15 mouse cellular contexts compared by ENCODE assay signal in the genomic region with DNA sequence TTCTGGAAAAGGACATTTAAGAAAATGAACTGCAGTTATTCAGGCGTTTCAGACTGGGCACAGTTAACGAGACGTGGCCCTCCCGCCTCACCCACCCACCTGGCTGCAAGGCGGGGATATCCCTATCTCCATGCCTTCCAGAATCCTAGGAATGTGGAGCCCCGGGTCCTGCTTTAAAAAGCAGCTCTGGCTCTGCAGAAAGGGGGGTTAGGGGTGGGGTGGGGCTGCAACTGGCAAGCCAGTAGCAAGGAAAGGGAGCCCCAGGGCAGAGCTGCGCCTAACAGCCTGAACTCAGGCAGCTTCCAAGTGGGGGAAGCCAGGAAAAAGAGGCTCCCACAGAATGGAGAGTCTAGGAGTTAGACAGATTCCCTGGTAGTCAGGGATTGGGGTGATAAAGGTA. TPM values are rescaled to one million over a fixed set of nuclear protein-coding genes. Genes with fewer than 3 reads are reported as not detected.
A peak's percentile ranks its signal among the peaks of the same experiment; 100 is the strongest.
DNase-seq lines count a peak whose midpoint lies in the region; ATAC-seq and TF ChIP-seq lines count a peak whose summit lies in the region.
"Had no signal": no experiment of that assay in that cellular context is flagged by ENCODE, and none has a peak within 500 bp of the region (broad histone marks: within the 10 kb centered on the region; RNA-seq: fewer than 3 reads in every experiment).

No protein-coding gene starts in this region.

- DNase-seq in lung, embryonic 14.5 days: peak; percentile 50
- no peak for DNase-seq in lung, postnatal 36 days
- no peak for DNase-seq in left cerebral cortex, adult 9 months (ENCODE audit: low spot score in 2 of 2)
- DNase-seq in layer of hippocampus, postnatal 14 days (ENCODE audit: low spot score in 2 of 2): no peak
- DNase-seq: cerebellum, adult 11 months; gastrocnemius, adult 2 months; lung, postnatal 14 days; right cerebral cortex, postnatal 4 days had no signal

- H3K27me3 ChIP-seq in heart, embryonic 12.5 days (replicated peaks): no peaks in the 10 kb centered on the region
- H3K27me3 ChIP-seq in heart, embryonic 11.5 days (ENCODE audit: control insufficient read depth, insufficient read depth, low read length): no peaks in the 10 kb centered on the region
- H3K27me3 ChIP-seq in lung, embryonic 14.5 days (ENCODE audit: insufficient read depth, low read length): no peaks in the 10 kb centered on the region
- H3K27me3 ChIP-seq in embryonic facial prominence, embryonic 12.5 days: no peaks in the 10 kb centered on the region
- no peaks in the 10 kb centered on the region for H3K27me3 ChIP-seq in limb, embryonic 15.5 days
- H3K27me3 ChIP-seq: midbrain, embryonic 12.5 days had no signal

- no peak for ATAC-seq in heart, embryonic 12.5 days (ENCODE audit: insufficient number of reproducible peaks, low FRiP score)
- ATAC-seq in heart, embryonic 11.5 days (replicated peaks; ENCODE audit: insufficient number of reproducible peaks, low FRiP score, low TSS enrichment): no peak
- 0 out of 2 replicates have a peak, but pooled peaks have one; percentile 7 for ATAC-seq in lung, embryonic 14.5 days (ENCODE audit: insufficient read depth)
- ATAC-seq in embryonic facial prominence, embryonic 12.5 days (ENCODE audit: insufficient number of reproducible peaks, insufficient read depth, low FRiP score, low TSS enrichment): no peak
- ATAC-seq in limb, embryonic 15.5 days (ENCODE audit: insufficient number of reproducible peaks, low FRiP score, low TSS enrichment, low read depth): no peak

- H3K9me3 ChIP-seq in heart, embryonic 12.5 days (replicated peaks): no peaks in the 10 kb centered on the region
- no peaks in the 10 kb centered on the region for H3K9me3 ChIP-seq in heart, embryonic 11.5 days (replicated peaks; ENCODE audit: control insufficient read depth, low read length)
- H3K9me3 ChIP-seq in lung, embryonic 14.5 days (ENCODE audit: low read depth, low read length): no peaks in the 10 kb centered on the region
- no peaks in the 10 kb centered on the region for H3K9me3 ChIP-seq in embryonic facial prominence, embryonic 12.5 days
- no peaks in the 10 kb centered on the region for H3K9me3 ChIP-seq in limb, embryonic 15.5 days
- H3K9me3 ChIP-seq: midbrain, embryonic 12.5 days had no signal

- H3K9ac ChIP-seq in heart, embryonic 12.5 days: peak overlapping the region; percentile 46; the same call in 1 of the 2 replicates
- H3K9ac ChIP-seq in heart, embryonic 11.5 days (ENCODE audit: low read depth, low read length): no peak overlapping the region
- no peak overlapping the region for H3K9ac ChIP-seq in lung, embryonic 14.5 days
- no peak overlapping the region for H3K9ac ChIP-seq in embryonic facial prominence, embryonic 12.5 days
- no peak overlapping the region for H3K9ac ChIP-seq in limb, embryonic 15.5 days
- H3K9ac ChIP-seq: hindbrain, embryonic 14.5 days; midbrain, embryonic 12.5 days had no signal

- no peak for TF ChIP-seq CTCF in lung, embryonic 14.5 days (IDR thresholded peaks at IDR 0.05; ENCODE audit: low read depth)

- peaks cover 7% of the 10 kb centered on the region; the same call in 1 of the 2 replicates for H3K36me3 ChIP-seq in heart, embryonic 12.5 days
- H3K36me3 ChIP-seq in heart, embryonic 11.5 days (ENCODE audit: control insufficient read depth, insufficient read depth, low read length): no peaks in the 10 kb centered on the region; the same call in none of the 2 replicates
- H3K36me3 ChIP-seq in lung, embryonic 14.5 days (ENCODE audit: insufficient read depth): peaks cover 7% of the 10 kb centered on the region; the same call in 1 of the 2 replicates
- H3K36me3 ChIP-seq in embryonic facial prominence, embryonic 12.5 days: peaks cover 8% of the 10 kb centered on the region; the same call in 1 of the 2 replicates
- H3K36me3 ChIP-seq in limb, embryonic 15.5 days: peaks cover 7% of the 10 kb centered on the region; the same call in 1 of the 2 replicates

- H3K4me2 ChIP-seq in heart, embryonic 12.5 days: peak overlapping the region; percentile 1; the same call in 1 of the 2 replicates
- no peak overlapping the region for H3K4me2 ChIP-seq in heart, embryonic 11.5 days
- no peak overlapping the region for H3K4me2 ChIP-seq in lung, embryonic 14.5 days
- no peak overlapping the region for H3K4me2 ChIP-seq in embryonic facial prominence, embryonic 12.5 days (replicated peaks)
- no peak overlapping the region for H3K4me2 ChIP-seq in limb, embryonic 15.5 days
- H3K4me2 ChIP-seq: hindbrain, embryonic 14.5 days; liver, embryonic 11.5 days; midbrain, embryonic 12.5 days had no signal

- peaks cover 40% of the 10 kb centered on the region for H3K4me1 ChIP-seq in heart, embryonic 12.5 days (replicated peaks)
- peaks cover 32% of the 10 kb centered on the region for H3K4me1 ChIP-seq in heart, embryonic 11.5 days (ENCODE audit: control insufficient read depth, insufficient read depth, low read length)
- H3K4me1 ChIP-seq in lung, embryonic 14.5 days (ENCODE audit: insufficient read depth): peaks cover 9% of the 10 kb centered on the region
- peaks cover 41% of the 10 kb centered on the region for H3K4me1 ChIP-seq in embryonic facial prominence, embryonic 12.5 days
- peaks cover 56% of the 10 kb centered on the region for H3K4me1 ChIP-seq in limb, embryonic 15.5 days

- no peak overlapping the region for H3K4me3 ChIP-seq in heart, embryonic 12.5 days
- H3K4me3 ChIP-seq in heart, embryonic 11.5 days (ENCODE audit: low read depth, low read length): no peak overlapping the region
- no peak overlapping the region for H3K4me3 ChIP-seq in lung, embryonic 14.5 days (ENCODE audit: low read depth, low read length)
- H3K4me3 ChIP-seq in embryonic facial prominence, embryonic 12.5 days: no peak overlapping the region
- no peak overlapping the region for H3K4me3 ChIP-seq in limb, embryonic 15.5 days
- H3K4me3 ChIP-seq: gastrocnemius, adult 2 months; midbrain, embryonic 12.5 days had no signal

- 20% methylated on average over 7 of the region's 7 CpGs for WGBS in heart, embryonic 12.5 days
- 33% methylated on average over 7 of the region's 7 CpGs for WGBS in heart, embryonic 11.5 days (ENCODE audit: insufficient replicate concordance)
- WGBS in lung, embryonic 14.5 days: 27% methylated on average over 7 of the region's 7 CpGs
- WGBS in embryonic facial prominence, embryonic 12.5 days: 16% methylated on average over 7 of the region's 7 CpGs
- 9% methylated on average over 7 of the region's 7 CpGs for WGBS in limb, embryonic 15.5 days

- no peak overlapping the region for H3K27ac ChIP-seq in heart, embryonic 12.5 days (ENCODE audit: poor library complexity, severe bottlenecking)
- no peak overlapping the region for H3K27ac ChIP-seq in heart, embryonic 11.5 days (ENCODE audit: low read depth, low read length)
- H3K27ac ChIP-seq in lung, embryonic 14.5 days (ENCODE audit: low read depth): peak overlapping the region; percentile 58
- H3K27ac ChIP-seq in embryonic facial prominence, embryonic 12.5 days: peak overlapping the region; percentile 57; the same call in 1 of the 2 replicates
- H3K27ac ChIP-seq in limb, embryonic 15.5 days: peak overlapping the region; percentile 68
- H3K27ac ChIP-seq: gastrocnemius, adult 2 months; hindbrain, embryonic 14.5 days; midbrain, embryonic 12.5 days had no signal

RNA-seq across cellular contexts. Expression of a gene that starts 2.5 kb away (rescaled TPM):
- polyA plus RNA-seq in heart, embryonic 12.5 days (2016; fragmentation: Nextera tagmentation; extraction: Ambion mirVana): 209 and 232 TPM in 2 replicates
- 250 and 262 TPM in 2 replicates for polyA plus RNA-seq in heart, embryonic 11.5 days (2014; fragmentation: Nextera tagmentation; extraction: Ambion mirVana)
- polyA plus RNA-seq in lung, embryonic 14.5 days (2014; fragmentation: Nextera tagmentation; extraction: Ambion mirVana): 338 and 366 TPM in 2 replicates
- 289 and 298 TPM in 2 replicates for polyA plus RNA-seq in embryonic facial prominence, embryonic 12.5 days (2016; fragmentation: Nextera tagmentation; extraction: Ambion mirVana)
- 268 and 295 TPM in 2 replicates for polyA plus RNA-seq in limb, embryonic 15.5 days (2015; fragmentation: Nextera tagmentation; extraction: Ambion mirVana)
- total RNA-seq in layer of hippocampus, postnatal 14 days (2021): 10 to 100 TPM; 74.0 to 82.4 TPM

RNA-seq across cellular contexts. Expression of a gene that starts 11.4 kb away (rescaled TPM):
- 36.9 and 38.9 TPM in 2 replicates for polyA plus RNA-seq in heart, embryonic 12.5 days (2016; fragmentation: Nextera tagmentation; extraction: Ambion mirVana)
- polyA plus RNA-seq in heart, embryonic 11.5 days (2014; fragmentation: Nextera tagmentation; extraction: Ambion mirVana): 29.5 and 30.4 TPM in 2 replicates
- 47.1 and 50.3 TPM in 2 replicates for polyA plus RNA-seq in lung, embryonic 14.5 days (2014; fragmentation: Nextera tagmentation; extraction: Ambion mirVana)
- polyA plus RNA-seq in embryonic facial prominence, embryonic 12.5 days (2016; fragmentation: Nextera tagmentation; extraction: Ambion mirVana): 41.2 and 41.6 TPM in 2 replicates
- 31.8 and 36.1 TPM in 2 replicates for polyA plus RNA-seq in limb, embryonic 15.5 days (2015; fragmentation: Nextera tagmentation; extraction: Ambion mirVana)
- 1 to 10 TPM; 2.0 to 2.9 TPM for total RNA-seq in layer of hippocampus, postnatal 14 days (2021)

RNA-seq across cellular contexts. Expression of a gene that starts 28.1 kb away (rescaled TPM):
- polyA plus RNA-seq in heart, embryonic 12.5 days (2016; fragmentation: Nextera tagmentation; extraction: Ambion mirVana): 25.5 and 27.8 TPM in 2 replicates
- polyA plus RNA-seq in heart, embryonic 11.5 days (2014; fragmentation: Nextera tagmentation; extraction: Ambion mirVana): 17.4 and 19.4 TPM in 2 replicates
- polyA plus RNA-seq in lung, embryonic 14.5 days (2014; fragmentation: Nextera tagmentation; extraction: Ambion mirVana): 26.6 and 27.7 TPM in 2 replicates
- polyA plus RNA-seq in embryonic facial prominence, embryonic 12.5 days (2016; fragmentation: Nextera tagmentation; extraction: Ambion mirVana): 11.6 and 16.7 TPM in 2 replicates
- polyA plus RNA-seq in limb, embryonic 15.5 days (2015; fragmentation: Nextera tagmentation; extraction: Ambion mirVana): 17.5 and 23.3 TPM in 2 replicates
- total RNA-seq in layer of hippocampus, postnatal 14 days (2021): 1 to 10 TPM; 5.1 to 6.5 TPM

RNA-seq across cellular contexts. Expression of a gene that starts 32.1 kb away (rescaled TPM):
- 12.7 and 13.5 TPM in 2 replicates for polyA plus RNA-seq in heart, embryonic 12.5 days (2016; fragmentation: Nextera tagmentation; extraction: Ambion mirVana)
- 11.4 and 12.3 TPM in 2 replicates for polyA plus RNA-seq in heart, embryonic 11.5 days (2014; fragmentation: Nextera tagmentation; extraction: Ambion mirVana)
- 11.7 and 12.5 TPM in 2 replicates for polyA plus RNA-seq in lung, embryonic 14.5 days (2014; fragmentation: Nextera tagmentation; extraction: Ambion mirVana)
- 7.1 and 7.4 TPM in 2 replicates for polyA plus RNA-seq in embryonic facial prominence, embryonic 12.5 days (2016; fragmentation: Nextera tagmentation; extraction: Ambion mirVana)
- polyA plus RNA-seq in limb, embryonic 15.5 days (2015; fragmentation: Nextera tagmentation; extraction: Ambion mirVana): 12.0 and 16.6 TPM in 2 replicates
- total RNA-seq in layer of hippocampus, postnatal 14 days (2021): 10 to 100 TPM; 10.9 to 11.0 TPM

RNA-seq across cellular contexts. Expression of a gene that starts 32.2 kb away (rescaled TPM):
- 45.1 and 45.8 TPM in 2 replicates for polyA plus RNA-seq in heart, embryonic 12.5 days (2016; fragmentation: Nextera tagmentation; extraction: Ambion mirVana)
- 49.8 and 60.0 TPM in 2 replicates for polyA plus RNA-seq in heart, embryonic 11.5 days (2014; fragmentation: Nextera tagmentation; extraction: Ambion mirVana)
- polyA plus RNA-seq in lung, embryonic 14.5 days (2014; fragmentation: Nextera tagmentation; extraction: Ambion mirVana): 49.7 and 57.2 TPM in 2 replicates
- polyA plus RNA-seq in embryonic facial prominence, embryonic 12.5 days (2016; fragmentation: Nextera tagmentation; extraction: Ambion mirVana): 46.3 and 56.3 TPM in 2 replicates
- 48.9 and 60.1 TPM in 2 replicates for polyA plus RNA-seq in limb, embryonic 15.5 days (2015; fragmentation: Nextera tagmentation; extraction: Ambion mirVana)
- total RNA-seq in layer of hippocampus, postnatal 14 days (2021): 10 to 100 TPM; 75.0 to 78.4 TPM

Comparison
In these comparisons a context has a peak if more than half of its experiments do, and no peak if none do; other contexts are left out.
1. H3K27ac ChIP-seq: peak in lung, embryonic 14.5 days (single experiment), embryonic facial prominence, embryonic 12.5 days (single experiment) and limb, embryonic 15.5 days (single experiment); none in heart, embryonic 12.5 days (single experiment) and heart, embryonic 11.5 days (single experiment).